Mouse (Mus musculus) midbrain, postnatal 0 days (tissue): Measurements from ENCODE around the gene Gjb3. TPM values are rescaled to one million over a fixed set of nuclear protein-coding genes. Genes with fewer than 3 reads are reported as not detected.

ENCODE experiments used
- ATAC-seq: fragments of 200-750 bp; cut with Nextera tagmentation; 2 replicates; pipeline ENCODE4 v1.8.0; 2017; ENCODE audit warnings: moderate number of reproducible peaks, mild to moderate bottlenecking, moderate TSS enrichment, moderate library complexity; ENCODE audit not compliant: low FRiP score
- DNase-seq: peaks from one replicate; pipeline ENCODE4 v3.0.0-alpha.2; 2015; ENCODE audit warnings: low spot score
- H3K27ac ChIP-seq: fragments of 300-500 bp; sonication (generic); 2 replicates; pipeline ENCODE4 v1.5.1; 2014; ENCODE audit warnings: low read depth, mild to moderate bottlenecking, low read length, mixed read lengths
- H3K27me3 ChIP-seq: fragments of 300-500 bp; sonication (generic); 2 replicates; pipeline ENCODE4 v1.6.1; 2014; ENCODE audit warnings: low read length, control low read depth, mixed read lengths; ENCODE audit not compliant: insufficient read depth
- H3K36me3 ChIP-seq: fragments of 300-500 bp; sonication (generic); 2 replicates; pipeline ENCODE4 v1.6.1; 2014; ENCODE audit warnings: low read length, control low read depth, mixed read lengths; ENCODE audit not compliant: insufficient read depth
- H3K4me1 ChIP-seq: fragments of 300-500 bp; sonication (generic); 2 replicates; pipeline ENCODE4 v1.6.1; 2014; ENCODE audit warnings: mild to moderate bottlenecking, control low read depth, antibody characterized with exemption, low read length, mixed read lengths; ENCODE audit not compliant: insufficient read depth
- H3K4me2 ChIP-seq: fragments of 300-500 bp; sonication (generic); 2 replicates; pipeline ENCODE4 v1.6.1; 2014; ENCODE audit warnings: low read depth, mild to moderate bottlenecking, low read length, mixed read lengths; ENCODE audit not compliant: poor library complexity, severe bottlenecking
- H3K4me3 ChIP-seq: fragments of 300-500 bp; sonication (generic); 2 replicates; pipeline ENCODE4 v1.5.1; 2014; ENCODE audit warnings: low read depth, mild to moderate bottlenecking, low read length, moderate library complexity
- H3K9ac ChIP-seq: fragments of 300-500 bp; sonication (generic); replicated peaks from 2 replicates; pipeline ENCODE4 v1.6.1; 2014; ENCODE audit warnings: mild to moderate bottlenecking, low read length, moderate library complexity, mixed read lengths; ENCODE audit not compliant: poor library complexity, severe bottlenecking
- H3K9me3 ChIP-seq: fragments of 300-500 bp; sonication (generic); 2 replicates; pipeline ENCODE4 v1.6.1; 2016; ENCODE audit warnings: low read length, control low read depth
- CTCF ChIP-seq: IDR thresholded peaks from 2 replicates; pipeline ENCODE4 v1.5.1; 2016; ENCODE audit warnings: antibody characterized with exemption, mild to moderate bottlenecking
- WGBS: fragments of 180-500 bp; shearing (Covaris S2); extraction: QIAGEN DNeasy Blood & Tissue Kit; methylation state at CpG from one replicate; pipeline ENCODE4 v1.1.7; 2014; 5-methylcytosine and 5-hydroxymethylcytosine counted together
- polyA plus RNA-seq: library from polyadenylated mRNA; unstranded; fragments of >200 nt; fragmentation: Nextera tagmentation; extraction: Ambion mirVana; gene quantifications from 2 replicates; pipeline ENCODE4 v1.2.1, GENCODE M21; 2015
- total RNA-seq: library from RNA; depleted of rRNA; stranded (reverse); fragments of >200 nt; gene quantifications from 2 replicates; pipeline ENCODE4 v1.2.3, GENCODE M21; 2014

The Gjb3 gene
- total and polyA plus RNA-seq, 2 experiments from 2014 or later = 0.83 to 1.8 TPM

- DNase-seq (no peak), ATAC-seq (no peak)
- Histone ChIP-seq H3K9me3 (no peaks in the 10 kb centered on the region), H3K4me1 (peaks cover 4% of the 10 kb centered on the region; the same call in 1 of the 2 replicates), H3K27me3 (no peaks in the 10 kb centered on the region), H3K36me3 (no peaks in the 10 kb centered on the region), H3K4me2 (no peak overlapping the region), H3K9ac (no peak overlapping the region), H3K4me3 (no peak overlapping the region), H3K27ac (no peak overlapping the region)
- TF ChIP-seq CTCF = no peak
- 67% methylated on average over 5 of the region's 5 CpGs for WGBS
Observed at GRCm38 (mm10) chr4:127371546-127371945, 40.9 kb upstream of the Gjb3 start.

- H3K27ac ChIP-seq = no peak overlapping the region
- H3K9ac ChIP-seq = no peak overlapping the region
- H3K4me3 ChIP-seq = no peak overlapping the region
- ATAC-seq (no peak), DNase-seq (no peak)
- no peaks in the 10 kb centered on the region for H3K36me3 ChIP-seq
- H3K9me3 ChIP-seq = no peaks in the 10 kb centered on the region
- H3K4me1 ChIP-seq = peaks cover 4% of the 10 kb centered on the region; the same call in 1 of the 2 replicates
- WGBS = 52% methylated on average over 2 of the region's 2 CpGs
- H3K27me3 ChIP-seq = no peaks in the 10 kb centered on the region
- TF ChIP-seq CTCF = peak; percentile 70
- H3K4me2 ChIP-seq = no peak overlapping the region
Observed at GRCm38 (mm10) chr4:127370447-127370846, 39.8 kb upstream of the Gjb3 start.

GRCm38 (mm10) chr4:127368379-127368973 lies 37.8 kb upstream of the Gjb3 start:
- DNase-seq (peak; percentile 82), ATAC-seq (0 out of 2 replicates have a peak, but pooled peaks have one; percentile 36)
- peak; percentile 99 for TF ChIP-seq CTCF
- Histone ChIP-seq H3K27me3 (no peaks in the 10 kb centered on the region), H3K36me3 (no peaks in the 10 kb centered on the region), H3K9me3 (no peaks in the 10 kb centered on the region), H3K27ac (no peak overlapping the region), H3K4me3 (no peak overlapping the region), H3K9ac (no peak overlapping the region), H3K4me1 (peaks cover 4% of the 10 kb centered on the region; the same call in 1 of the 2 replicates), H3K4me2 (no peak overlapping the region)
- WGBS = 29% methylated on average over 13 of the region's 13 CpGs

GRCm38 (mm10) chr4:127365834-127366233 lies 35.2 kb upstream of the Gjb3 start:
- DNase-seq (no peak), ATAC-seq (no peak)
- no peak overlapping the region for H3K4me2 ChIP-seq
- H3K27ac ChIP-seq = no peak overlapping the region
- no peak for TF ChIP-seq CTCF
- no peak overlapping the region for H3K9ac ChIP-seq
- no peaks in the 10 kb centered on the region for H3K27me3 ChIP-seq
- no peak overlapping the region for H3K4me3 ChIP-seq
- 16% methylated on average over 4 of the region's 4 CpGs for WGBS
- H3K9me3 ChIP-seq = no peaks in the 10 kb centered on the region
- H3K36me3 ChIP-seq = no peaks in the 10 kb centered on the region
- H3K4me1 ChIP-seq = peaks cover 4% of the 10 kb centered on the region; the same call in 1 of the 2 replicates

GRCm38 (mm10) chr4:127365433-127365832 lies 34.8 kb upstream of the Gjb3 start:
- no peak for DNase-seq
- TF ChIP-seq CTCF = no peak
- H3K4me1 ChIP-seq = peaks cover 4% of the 10 kb centered on the region; the same call in 1 of the 2 replicates
- no peak overlapping the region for H3K9ac ChIP-seq
- WGBS = 32% methylated on average over 5 of the region's 5 CpGs
- no peak for ATAC-seq
- no peaks in the 10 kb centered on the region for H3K9me3 ChIP-seq
- H3K4me3 ChIP-seq = no peak overlapping the region
- no peak overlapping the region for H3K4me2 ChIP-seq
- no peak overlapping the region for H3K27ac ChIP-seq
- H3K27me3 ChIP-seq = no peaks in the 10 kb centered on the region
- no peaks in the 10 kb centered on the region for H3K36me3 ChIP-seq

GRCm38 (mm10) chr4:127364431-127364830 lies 33.8 kb upstream of the Gjb3 start:
- H3K27ac ChIP-seq = no peak overlapping the region
- ATAC-seq (no peak), DNase-seq (no peak)
- no peaks in the 10 kb centered on the region for H3K27me3 ChIP-seq
- H3K36me3 ChIP-seq = no peaks in the 10 kb centered on the region
- H3K9ac ChIP-seq = no peak overlapping the region
- H3K4me1 ChIP-seq = peaks cover 4% of the 10 kb centered on the region; the same call in 1 of the 2 replicates
- H3K9me3 ChIP-seq = no peaks in the 10 kb centered on the region
- WGBS = 62% methylated on average over 6 of the region's 6 CpGs
- no peak overlapping the region for H3K4me3 ChIP-seq
- no peak for TF ChIP-seq CTCF
- H3K4me2 ChIP-seq = no peak overlapping the region
